Mouse (Mus musculus) CH12.LX (cell line): ENCODE results near the gene Rab13. TPM values are rescaled to one million over a fixed set of nuclear protein-coding genes. Genes with fewer than 3 reads are reported as not detected.

Experiments used
- DNase-seq: peaks from one replicate; pipeline ENCODE4 v3.0.0-alpha.2; 2013; ENCODE audit errors: extremely low read depth
- H3K27ac ChIP-seq: 2 replicates; pipeline ENCODE4 v1.5.1; 2012; ENCODE audit warnings: low read depth, mild to moderate bottlenecking, control low read depth, moderate library complexity; ENCODE audit not compliant: insufficient read depth
- H3K27me3 ChIP-seq: replicated peaks from 2 replicates; pipeline ENCODE3; 2012; ENCODE audit warnings: inconsistent platforms
- H3K36me3 ChIP-seq, 2 experiments: replicated peaks in 1 of 2; 2 replicates each; pipeline versions ENCODE3 to v1.6.1; 2012; ENCODE audit warnings: inconsistent platforms in 1 of 2, low read length in 1 of 2, mild to moderate bottlenecking in 1 of 2, mixed read lengths in 1 of 2, moderate library complexity in 1 of 2; ENCODE audit not compliant: control insufficient read depth in 1 of 2, insufficient read depth in 1 of 2
- H3K4me1 ChIP-seq, 2 experiments: 2 replicates each; pipeline ENCODE4 v1.6.1; 2012; ENCODE audit warnings: inconsistent platforms in 1 of 2, moderate library complexity in 1 of 2; ENCODE audit not compliant: insufficient read depth in 2 of 2, control insufficient read depth in 1 of 2
- H3K4me2 ChIP-seq: 2 replicates; pipeline ENCODE4 v1.6.1; 2012; ENCODE audit warnings: low read depth, mild to moderate bottlenecking, control low read depth; ENCODE audit not compliant: poor library complexity, insufficient read depth, severe bottlenecking
- H3K4me3 ChIP-seq, 3 experiments: fragments of 150-350 bp in 1 of 3; sonication (generic) in 1 of 3; replicated peaks in 1 of 3; 2 replicates each; pipeline versions ENCODE3 to v1.5.1; 2011 to 2012; ENCODE audit warnings: low read depth in 2 of 3, low read length in 2 of 3, mild to moderate bottlenecking in 2 of 3, moderate library complexity in 2 of 3, control low read depth in 1 of 3, improper control_type of control experiment in 1 of 3, inconsistent platforms in 1 of 3, mixed read lengths in 1 of 3; ENCODE audit not compliant: poor library complexity in 1 of 3
- H3K79me2 ChIP-seq: replicated peaks from 2 replicates; pipeline ENCODE4 v1.6.1; 2012; ENCODE audit warnings: mild to moderate bottlenecking, moderate library complexity; ENCODE audit not compliant: control insufficient read depth, poor library complexity, insufficient read depth, severe bottlenecking; ENCODE audit errors: extremely low read depth
- H3K9ac ChIP-seq: 2 replicates; pipeline ENCODE4 v1.6.1; 2012; ENCODE audit warnings: low read depth, mild to moderate bottlenecking, control low read depth, moderate library complexity; ENCODE audit not compliant: insufficient read depth
- H3K9me3 ChIP-seq: replicated peaks from 2 replicates; pipeline ENCODE3; 2012; ENCODE audit warnings: low read length, inconsistent platforms, mixed read lengths
- BHLHE40 ChIP-seq: IDR thresholded peaks from 2 replicates; pipeline ENCODE4 v1.6.1; 2011; ENCODE audit warnings: mild to moderate bottlenecking, low read depth, low read length, improper control_type of control experiment
- CHD1 ChIP-seq: IDR thresholded peaks from 2 replicates; pipeline ENCODE4 v1.6.1; 2012; ENCODE audit warnings: low read depth, low read length, improper control_type of control experiment, inconsistent platforms
- CHD2 ChIP-seq: IDR thresholded peaks from 2 replicates; pipeline ENCODE4 v1.6.1; 2011; ENCODE audit warnings: low read length, improper control_type of control experiment
- CTCF ChIP-seq, 2 experiments: IDR thresholded peaks in 1 of 2; conservative IDR thresholded peaks in 1 of 2; 2 replicates each; pipeline ENCODE4 v1.5.1; 2011 to 2012; ENCODE audit warnings: low read depth in 2 of 2, low read length in 2 of 2, improper control_type of control experiment in 1 of 2, inconsistent platforms in 1 of 2, mild to moderate bottlenecking in 1 of 2, moderate library complexity in 1 of 2
- E2F4 ChIP-seq: IDR thresholded peaks from 2 replicates; pipeline ENCODE4 v1.6.1; 2011; ENCODE audit warnings: low read depth, low read length, improper control_type of control experiment; ENCODE audit not compliant: insufficient replicate concordance
- ELF1 ChIP-seq: IDR thresholded peaks from 2 replicates; pipeline ENCODE4 v1.6.1; 2014; ENCODE audit warnings: low read depth, mild to moderate bottlenecking, inconsistent platforms, low read length, improper control_type of control experiment
- EP300 ChIP-seq: IDR thresholded peaks from 2 replicates; pipeline ENCODE4 v1.6.1; 2011; ENCODE audit warnings: low read length, improper control_type of control experiment
- ETS1 ChIP-seq: conservative IDR thresholded peaks from 2 replicates; pipeline ENCODE4 v1.6.1; 2012; ENCODE audit warnings: low read depth, mild to moderate bottlenecking, inconsistent platforms, low read length, improper control_type of control experiment, moderate library complexity
- GABPA ChIP-seq: IDR thresholded peaks from 2 replicates; pipeline ENCODE4 v1.6.1; 2012; ENCODE audit warnings: low read depth, low read length, improper control_type of control experiment, inconsistent platforms; ENCODE audit not compliant: insufficient replicate concordance
- HCFC1 ChIP-seq: IDR thresholded peaks from 2 replicates; pipeline ENCODE4 v1.6.1; 2012; ENCODE audit warnings: low read depth, mild to moderate bottlenecking, inconsistent platforms, low read length, improper control_type of control experiment
- IRF4 ChIP-seq: IDR thresholded peaks from 2 replicates; pipeline ENCODE4 v1.6.1; 2014; ENCODE audit warnings: low read depth, mild to moderate bottlenecking, inconsistent platforms, low read length, improper control_type of control experiment
- JUN ChIP-seq: IDR thresholded peaks from 2 replicates; pipeline ENCODE4 v1.6.1; 2011; ENCODE audit warnings: low read depth, mild to moderate bottlenecking, low read length, improper control_type of control experiment, moderate library complexity; ENCODE audit not compliant: insufficient read depth
- KAT2A ChIP-seq: IDR thresholded peaks from 2 replicates; pipeline ENCODE4 v1.6.1; 2012; ENCODE audit warnings: low read length, improper control_type of control experiment, inconsistent platforms; ENCODE audit not compliant: insufficient replicate concordance
- MAFK ChIP-seq: IDR thresholded peaks from 2 replicates; pipeline ENCODE4 v1.6.1; 2011; ENCODE audit warnings: low read length, improper control_type of control experiment; ENCODE audit not compliant: insufficient replicate concordance
- MAX ChIP-seq: IDR thresholded peaks from 2 replicates; pipeline ENCODE4 v1.6.1; 2011; ENCODE audit warnings: low read length, improper control_type of control experiment
- MAZ ChIP-seq: IDR thresholded peaks from 2 replicates; pipeline ENCODE4 v1.6.1; 2012; ENCODE audit warnings: low read depth, mild to moderate bottlenecking, inconsistent platforms, low read length, improper control_type of control experiment, moderate library complexity
- MXI1 ChIP-seq: IDR thresholded peaks from 2 replicates; pipeline ENCODE4 v1.6.1; 2011; ENCODE audit warnings: mild to moderate bottlenecking, low read depth, low read length, improper control_type of control experiment
- MYC ChIP-seq: IDR thresholded peaks from 2 replicates; pipeline ENCODE4 v1.6.1; 2011; ENCODE audit warnings: low read depth, mild to moderate bottlenecking, improper control_type of control experiment, low read length
- NELFE ChIP-seq: IDR thresholded peaks from 2 replicates; pipeline ENCODE4 v1.6.1; 2011; ENCODE audit warnings: low read depth, low read length, improper control_type of control experiment
- NRF1 ChIP-seq: IDR thresholded peaks from 2 replicates; pipeline ENCODE4 v1.6.1; 2014; ENCODE audit warnings: low read depth, mild to moderate bottlenecking, inconsistent platforms, low read length, improper control_type of control experiment, moderate library complexity
- PAX5 ChIP-seq: IDR thresholded peaks from 2 replicates; pipeline ENCODE4 v1.6.1; 2012; ENCODE audit warnings: low read length, inconsistent platforms, mixed read lengths
- RAD21 ChIP-seq: IDR thresholded peaks from 2 replicates; pipeline ENCODE4 v1.6.1; 2011; ENCODE audit warnings: low read depth, mild to moderate bottlenecking, low read length, improper control_type of control experiment, moderate library complexity
- RCOR1 ChIP-seq: conservative IDR thresholded peaks from 2 replicates; pipeline ENCODE4 v1.6.1; 2012; ENCODE audit warnings: low read depth, mild to moderate bottlenecking, inconsistent platforms, low read length, improper control_type of control experiment
- SIN3A ChIP-seq: IDR thresholded peaks from 2 replicates; pipeline ENCODE4 v1.6.1; 2012; ENCODE audit warnings: low read length, improper control_type of control experiment, inconsistent platforms
- SMC3 ChIP-seq: IDR thresholded peaks from 2 replicates; pipeline ENCODE4 v1.6.1; 2011; ENCODE audit warnings: low read depth, low read length, improper control_type of control experiment
- USF1 ChIP-seq: IDR thresholded peaks from 2 replicates; pipeline ENCODE4 v1.6.1; 2014; ENCODE audit warnings: low read depth, mild to moderate bottlenecking, inconsistent platforms, low read length, improper control_type of control experiment
- USF2 ChIP-seq: conservative IDR thresholded peaks from 2 replicates; pipeline ENCODE4 v1.6.1; 2011; ENCODE audit warnings: low read depth, low read length, improper control_type of control experiment
- ZC3H11A ChIP-seq: IDR thresholded peaks from 2 replicates; pipeline ENCODE4 v1.6.1; 2012; ENCODE audit warnings: low read depth, mild to moderate bottlenecking, inconsistent platforms, low read length, improper control_type of control experiment
- dilution Hi-C: fragments of 300-500 bp; cut with MboI; formaldehyde crosslinking; loops from 2 replicates; pipeline ENCODE4 v1.14.3; 2020; ENCODE audit warnings: low sequenced_read_pairs; ENCODE audit not compliant: extremely low pct_unique_long_range_greater_than_20kb, extremely low pct_ligation_motif_present
- in situ Hi-C: fragments of 300-500 bp; cut with MboI; formaldehyde crosslinking; loops from 3 replicates; pipeline ENCODE4 v1.14.3; 2019; ENCODE audit warnings: low sequenced_read_pairs, low pct_ligation_motif_present, low pct_unique_long_range_greater_than_20kb, mixed read lengths
- polyA plus RNA-seq: library from polyadenylated mRNA; unstranded; fragments of >175 nt; gene quantifications from 2 replicates; pipeline ENCODE4 v1.2.1, GENCODE M21; 2012; ENCODE audit warnings: low read depth; ENCODE audit not compliant: insufficient read length
- total RNA-seq, 2 experiments: library from RNA; depleted of rRNA; stranded (reverse); fragments of 300-350 nt in 1 of 2; fragments of >200 nt in 1 of 2; gene quantifications; 2 replicates each; pipeline ENCODE4 v1.2.3; 2012 to 2014

The Rab13 gene
- total and polyA plus RNA-seq, 3 experiments = 0.63 to 3.3 TPM; not detected in 1

DNA sequence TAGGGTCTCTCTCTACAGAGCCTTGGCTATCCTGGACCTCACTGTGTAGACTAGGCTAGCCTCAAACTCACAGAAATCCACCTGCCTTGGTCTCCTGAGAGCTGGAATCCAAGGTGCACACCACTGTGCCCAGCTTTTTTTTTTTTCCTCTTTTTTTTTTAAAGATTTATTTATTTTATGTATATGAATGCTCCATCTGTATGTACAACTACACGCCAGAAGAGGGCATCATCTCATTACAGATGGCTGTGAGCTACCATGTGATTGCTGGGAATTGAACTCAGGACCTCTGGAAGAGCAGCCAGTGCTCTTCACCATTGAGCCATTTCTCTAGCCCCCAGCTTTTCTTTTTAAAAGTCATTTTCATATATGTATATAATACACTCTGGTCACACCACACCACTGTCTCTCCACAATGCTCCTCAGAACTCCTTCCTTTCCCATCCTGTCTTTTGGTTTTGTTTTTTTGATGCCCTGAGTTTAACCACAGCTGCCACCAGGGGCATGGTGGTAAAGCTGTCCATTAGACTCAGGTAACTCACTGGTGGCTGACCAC is 2.4 kb downstream of the Rab13 start (continued):
- TF ChIP-seq NRF1 (no peak), USF2 (no peak), RAD21 (peak; percentile 57), HCFC1 (no peak), MAX (no peak), MAZ (no peak), GABPA (no peak), MYC (peak; percentile 85), PAX5 (no peak), CHD1 (no peak), EP300 (no peak), MAFK (no peak), ELF1 (no peak), CHD2 (no peak), RCOR1 (no peak), E2F4 (no peak), JUN (no peak)

DNA sequence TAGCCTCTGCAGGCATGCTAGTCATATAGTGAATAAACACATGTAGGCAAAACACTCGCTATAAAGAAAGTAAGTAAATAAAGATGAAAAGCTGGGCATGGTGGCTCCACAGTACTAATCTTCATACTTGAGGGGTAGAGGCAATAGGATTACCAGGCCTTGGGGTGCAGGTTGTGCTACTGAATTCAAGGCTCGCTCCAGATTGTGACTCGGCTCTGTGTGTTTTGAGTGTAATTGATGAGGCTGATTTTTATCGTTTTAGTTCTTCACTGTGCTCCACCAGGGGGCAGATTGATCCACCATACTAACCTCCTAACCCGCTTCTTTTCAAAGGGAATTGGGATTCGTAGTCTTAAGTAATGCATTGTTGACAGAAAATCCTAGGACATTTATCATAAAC is 6.6 kb downstream of the Rab13 start:
- H3K36me3 ChIP-seq = no peaks in the 10 kb centered on the region
- H3K4me1 ChIP-seq = peaks cover 6 to 28% of the 10 kb centered on the region in 2 experiments; a peak in 3 of 4 replicates
- no peaks in the 10 kb centered on the region for H3K79me2 ChIP-seq
- H3K9ac ChIP-seq = peak overlapping the region; percentile 45; the same call in 1 of the 2 replicates
- in situ Hi-C loops = loop anchor here (5.0 kb wide), 1 partner anchor 152 kb away; no protein-coding TSS in a partner anchor
- peak; percentile 63 for DNase-seq
- no peak overlapping the region for H3K4me3 ChIP-seq
- H3K4me2 ChIP-seq = peak overlapping the region; percentile 60
- dilution Hi-C loops = no loop called here
- H3K27ac ChIP-seq = no peak overlapping the region
- H3K9me3 ChIP-seq = no peaks in the 10 kb centered on the region
- TF ChIP-seq HCFC1 (0 out of 2 replicates have a peak, but pooled peaks have one; percentile 10), CTCF (conservative IDR thresholded peaks at IDR 0.05 in 1 of 2, IDR thresholded peaks at IDR 0.05 in 1 of 2; ENCODE audit: low read depth in 2 of 2, low read length in 2 of 2) (peak in 1 of 2 experiments; percentile 88; a peak in 3 of 4 replicates), MXI1 (no peak), KAT2A (no peak), CHD1 (no peak), ETS1 (no peak), RAD21 (peak; percentile 84), IRF4 (no peak; the same call in 1 of the 2 replicates), USF1 (no peak), SMC3 (peak; percentile 91), SIN3A (peak; percentile 60), BHLHE40 (no peak), ZC3H11A (peak; percentile 47), USF2 (no peak), NELFE (0 out of 2 replicates have a peak, but pooled peaks have one; percentile 19)
- no peaks in the 10 kb centered on the region for H3K27me3 ChIP-seq
